Mouse (Mus musculus): ENCODE measurements around the gene Olfr613. TPM values are rescaled to one million over a fixed set of nuclear protein-coding genes. Genes with fewer than 3 reads are reported as not detected.

Gene Olfr613
- polyA plus RNA-seq, 1 experiment from 2014 or later: not detected

Small RNAs within 50 kb of the gene (microRNA-seq; reads per million reads assigned to microRNA genes)
- gene Gm26506: not detected

Other genes starting within 250 kb of the Olfr613 start
- gene Olfr596, start 242.4 kb upstream of the Olfr613 start, polyA plus RNA-seq (2014; fragmentation: Nextera tagmentation; extraction: Ambion mirVana): not detected in 2 replicates
- not detected in 2 replicates for gene Olfr597, start 231.8 kb upstream of the Olfr613 start, polyA plus RNA-seq (2014; fragmentation: Nextera tagmentation; extraction: Ambion mirVana)
- not detected in 2 replicates for gene Olfr598, start 224.5 kb upstream of the Olfr613 start, polyA plus RNA-seq (2014; fragmentation: Nextera tagmentation; extraction: Ambion mirVana)
- gene Olfr599, start 212.2 kb upstream of the Olfr613 start, polyA plus RNA-seq (2014; fragmentation: Nextera tagmentation; extraction: Ambion mirVana): not detected in 2 replicates
- gene Olfr600, start 198.4 kb upstream of the Olfr613 start, polyA plus RNA-seq (2014; fragmentation: Nextera tagmentation; extraction: Ambion mirVana): not detected in 2 replicates
- not detected in 2 replicates for gene Olfr601, start 185.4 kb upstream of the Olfr613 start, polyA plus RNA-seq (2014; fragmentation: Nextera tagmentation; extraction: Ambion mirVana)
- not detected in 2 replicates for gene Olfr603, start 161.9 kb upstream of the Olfr613 start, polyA plus RNA-seq (2014; fragmentation: Nextera tagmentation; extraction: Ambion mirVana)
- not detected in 2 replicates for gene Usp17lc, start 133.0 kb upstream of the Olfr613 start, polyA plus RNA-seq (2014; fragmentation: Nextera tagmentation; extraction: Ambion mirVana)
- gene Olfr605, start 102.6 kb upstream of the Olfr613 start, polyA plus RNA-seq (2014; fragmentation: Nextera tagmentation; extraction: Ambion mirVana): not detected in 2 replicates
- not detected in 2 replicates for gene Olfr606, start 99.0 kb upstream of the Olfr613 start, polyA plus RNA-seq (2014; fragmentation: Nextera tagmentation; extraction: Ambion mirVana)
- gene Olfr607, start 83.9 kb upstream of the Olfr613 start, polyA plus RNA-seq (2014; fragmentation: Nextera tagmentation; extraction: Ambion mirVana): not detected in 2 replicates
- gene Olfr608, start 78.2 kb upstream of the Olfr613 start, polyA plus RNA-seq (2014; fragmentation: Nextera tagmentation; extraction: Ambion mirVana): not detected in 2 replicates
- not detected in 2 replicates for gene Olfr609, start 50.0 kb upstream of the Olfr613 start, polyA plus RNA-seq (2014; fragmentation: Nextera tagmentation; extraction: Ambion mirVana)
- gene Olfr610, start 36.0 kb upstream of the Olfr613 start, polyA plus RNA-seq (2014; fragmentation: Nextera tagmentation; extraction: Ambion mirVana): not detected in 2 replicates
- gene Olfr611, start 27.2 kb upstream of the Olfr613 start, polyA plus RNA-seq (2014; fragmentation: Nextera tagmentation; extraction: Ambion mirVana): not detected in 2 replicates
- gene Olfr612, start 5.4 kb upstream of the Olfr613 start, polyA plus RNA-seq (2014; fragmentation: Nextera tagmentation; extraction: Ambion mirVana): not detected in 2 replicates
- not detected in 2 replicates for gene Olfr615, start 8.0 kb downstream of the Olfr613 start, polyA plus RNA-seq (2014; fragmentation: Nextera tagmentation; extraction: Ambion mirVana)
- not detected in 2 replicates for gene Olfr616, start 21.1 kb downstream of the Olfr613 start, polyA plus RNA-seq (2014; fragmentation: Nextera tagmentation; extraction: Ambion mirVana)
- gene Olfr617, start 25.0 kb downstream of the Olfr613 start, polyA plus RNA-seq (2014; fragmentation: Nextera tagmentation; extraction: Ambion mirVana): not detected in 2 replicates
- gene Olfr618, start 42.0 kb downstream of the Olfr613 start, polyA plus RNA-seq (2014; fragmentation: Nextera tagmentation; extraction: Ambion mirVana): 0.21 TPM in 1 of 2 replicates, not detected in the other
- not detected in 2 replicates for gene Olfr619, start 52.5 kb downstream of the Olfr613 start, polyA plus RNA-seq (2014; fragmentation: Nextera tagmentation; extraction: Ambion mirVana)
- gene Olfr620, start 64.5 kb downstream of the Olfr613 start, polyA plus RNA-seq (2014; fragmentation: Nextera tagmentation; extraction: Ambion mirVana): not detected in 2 replicates
- gene Olfr622, start 94.6 kb downstream of the Olfr613 start, polyA plus RNA-seq (2014; fragmentation: Nextera tagmentation; extraction: Ambion mirVana): not detected in 2 replicates
- gene Olfr623, start 115.6 kb downstream of the Olfr613 start, polyA plus RNA-seq (2014; fragmentation: Nextera tagmentation; extraction: Ambion mirVana): not detected in 2 replicates
- not detected in 2 replicates for gene Olfr624, start 123.1 kb downstream of the Olfr613 start, polyA plus RNA-seq (2014; fragmentation: Nextera tagmentation; extraction: Ambion mirVana)
- not detected in 2 replicates for gene Olfr625-ps1, start 134.6 kb downstream of the Olfr613 start, polyA plus RNA-seq (2014; fragmentation: Nextera tagmentation; extraction: Ambion mirVana)
- not detected in 2 replicates for gene Olfr243, start 166.6 kb downstream of the Olfr613 start, polyA plus RNA-seq (2014; fragmentation: Nextera tagmentation; extraction: Ambion mirVana)
- not detected in 2 replicates for gene Olfr628, start 182.3 kb downstream of the Olfr613 start, polyA plus RNA-seq (2014; fragmentation: Nextera tagmentation; extraction: Ambion mirVana)
- gene Olfr629, start 196.9 kb downstream of the Olfr613 start, polyA plus RNA-seq (2014; fragmentation: Nextera tagmentation; extraction: Ambion mirVana): not detected in 2 replicates
- gene Olfr630, start 209.3 kb downstream of the Olfr613 start, polyA plus RNA-seq (2014; fragmentation: Nextera tagmentation; extraction: Ambion mirVana): not detected in 2 replicates
- not detected in 2 replicates for gene Olfr69, start 223.5 kb downstream of the Olfr613 start, polyA plus RNA-seq (2014; fragmentation: Nextera tagmentation; extraction: Ambion mirVana)
- not detected in 2 replicates for gene Olfr68, start 231.6 kb downstream of the Olfr613 start, polyA plus RNA-seq (2014; fragmentation: Nextera tagmentation; extraction: Ambion mirVana)
- not detected in 2 replicates for gene Olfr67, start 243.7 kb downstream of the Olfr613 start, polyA plus RNA-seq (2014; fragmentation: Nextera tagmentation; extraction: Ambion mirVana)

Measured in hindbrain, embryonic 14.5 days (tissue).